Mouse (Mus musculus) adrenal gland (tissue): ENCODE measurements around the gene Olfr541.
"Not testable (repeated sequence)": the region's sequence is repeated elsewhere in the genome, so short reads cannot be mapped to it uniquely, and the experiment has no call there.

ENCODE experiments used
- intact Hi-C: fragments of 180-260 bp; cut with DNase I; formaldehyde crosslinking; loops from one replicate; pipeline ENCODE4 v1.15.1; 2025
- long read RNA-seq, 2 experiments: library from polyadenylated mRNA; unstranded; transcript quantifications; one replicate each; pipeline ENCODE4 v2.0.0; 2020; ENCODE audit warnings: borderline replicate concordance in 1 of 2; ENCODE audit not compliant: insufficient replicate concordance in 1 of 2

The Olfr541 gene
- long read RNA-seq, experiment 1: 0 reads
- long read RNA-seq, experiment 2: 0 reads

DNA sequence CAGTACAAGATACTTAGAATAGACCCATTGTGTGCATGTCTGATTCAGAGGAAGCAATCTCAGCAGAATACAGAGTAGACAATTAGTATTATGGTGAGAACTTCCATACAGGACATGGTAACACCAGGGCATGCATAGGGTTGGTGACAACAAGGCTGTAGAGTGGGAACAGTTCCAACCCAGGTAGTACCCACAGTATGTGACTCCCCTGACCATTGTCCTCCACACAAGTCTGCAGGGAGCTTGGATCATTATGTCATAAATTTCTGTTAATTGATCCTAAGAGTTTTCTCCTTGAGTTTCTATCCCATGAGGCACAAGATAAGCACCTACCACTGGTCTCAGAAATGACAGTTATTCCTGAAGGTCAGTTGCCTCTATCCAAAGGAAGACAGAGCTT lies at the start of gene Olfr541:
Olfr541 (plus strand) TSS at position 301 of the 400 bp plus-strand sequence.
- intact Hi-C loops: no loop called here

DNA sequence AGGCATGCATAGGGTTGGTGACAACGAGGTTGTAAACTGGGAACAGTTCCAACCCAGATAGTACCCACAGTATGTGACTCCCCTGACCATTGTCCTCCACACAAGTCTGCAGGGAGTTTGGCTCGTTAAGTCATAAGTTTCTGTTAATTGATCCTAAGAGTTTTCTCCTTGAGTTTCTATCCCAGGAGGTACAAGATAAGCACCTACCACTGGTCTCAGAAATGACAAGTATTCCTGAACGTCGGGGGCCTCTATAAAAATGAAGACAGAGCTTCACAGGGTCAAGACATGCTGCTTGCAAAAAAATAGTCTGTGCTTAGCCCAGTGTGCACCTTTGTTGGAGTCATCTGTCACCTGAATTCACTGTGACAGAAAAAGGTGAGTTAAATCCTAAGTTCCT lies 37.4 kb upstream of the Olfr541 start, which contains the start of gene Olfr539:
Olfr539 (plus strand) TSS at position 301 of the 400 bp plus-strand sequence.
- intact Hi-C loops: loop anchor here (5.0 kb wide), 1 partner anchor 33 kb away; no protein-coding TSS in a partner anchor

GRCm38 (mm10) chr7:140670693-140671092 lies 26.4 kb upstream of the Olfr541 start:
- intact Hi-C loops: not testable (repeated sequence)

DNA sequence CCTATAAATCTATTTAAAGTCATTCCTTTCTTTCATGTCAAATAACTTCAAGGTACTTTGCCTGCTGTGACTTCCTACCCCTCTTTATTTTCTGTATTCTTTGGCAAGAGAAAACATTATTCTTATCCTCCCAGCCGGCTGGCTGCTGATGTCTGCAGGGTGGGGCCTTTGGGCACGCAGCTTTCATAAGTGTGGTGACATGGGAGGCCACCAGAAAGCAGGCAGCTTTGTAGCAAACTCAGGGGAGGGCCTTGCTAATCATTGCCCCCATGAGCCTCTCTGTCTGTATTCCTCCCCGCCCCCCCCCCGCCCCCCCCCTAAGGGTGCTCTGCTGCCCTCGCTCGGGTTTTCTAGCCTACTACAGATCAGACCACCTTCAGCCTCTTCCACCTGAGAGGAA lies 21.2 kb upstream of the Olfr541 start:
- intact Hi-C loops: no loop called here

DNA sequence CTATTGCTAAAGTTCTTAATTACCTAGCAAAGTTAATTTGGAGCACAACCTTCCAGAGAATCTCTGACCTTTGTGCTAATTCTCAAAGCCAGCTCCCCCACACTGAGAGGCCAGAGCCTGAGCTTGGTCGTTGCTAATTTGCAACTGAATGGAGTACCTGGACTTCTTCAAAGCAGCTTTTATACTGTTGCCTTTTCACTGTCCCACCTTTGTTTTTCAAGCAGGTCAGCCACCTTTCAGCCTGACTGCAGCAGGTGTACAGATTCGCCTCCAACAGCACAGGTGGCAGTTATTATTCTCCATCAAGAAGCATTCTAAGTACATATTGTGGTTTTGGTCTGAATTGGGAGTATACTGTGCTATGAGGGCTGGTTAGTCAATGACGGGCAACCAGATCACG lies 17.5 kb upstream of the Olfr541 start:
- intact Hi-C loops: not testable (repeated sequence)

DNA sequence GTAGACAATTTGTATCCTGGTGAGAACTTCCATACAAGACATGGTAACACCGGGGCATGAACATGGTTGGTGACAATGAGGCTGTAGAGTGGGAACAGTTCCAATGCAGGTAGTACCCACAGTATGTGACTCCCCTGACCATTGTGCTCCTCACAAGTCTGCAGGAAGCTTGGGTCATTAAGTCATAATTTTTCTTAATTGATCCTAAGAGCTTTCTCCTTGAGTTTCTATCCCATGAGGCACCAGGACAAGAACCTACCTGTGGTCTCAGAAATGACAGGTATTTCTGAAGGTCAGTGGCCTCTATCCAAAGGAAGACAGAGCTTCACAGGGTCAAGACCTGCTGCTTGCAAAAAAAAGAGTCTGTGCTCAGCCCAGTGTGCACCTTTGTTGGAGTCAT lies 15.4 kb upstream of the Olfr541 start, which contains the start of gene Olfr45:
Olfr45 (plus strand) TSS at position 301 of the 400 bp plus-strand sequence.
- intact Hi-C loops: no loop called here

GRCm38 (mm10) chr7:140706348-140706747 lies 9.3 kb downstream of the Olfr541 start:
- intact Hi-C loops: no loop called here

GRCm38 (mm10) chr7:140707536-140708284 lies 10.6 kb downstream of the Olfr541 start:
- intact Hi-C loops: no loop called here

GRCm38 (mm10) chr7:140717155-140718055 lies 20.3 kb downstream of the Olfr541 start:
- intact Hi-C loops: no loop called here

DNA sequence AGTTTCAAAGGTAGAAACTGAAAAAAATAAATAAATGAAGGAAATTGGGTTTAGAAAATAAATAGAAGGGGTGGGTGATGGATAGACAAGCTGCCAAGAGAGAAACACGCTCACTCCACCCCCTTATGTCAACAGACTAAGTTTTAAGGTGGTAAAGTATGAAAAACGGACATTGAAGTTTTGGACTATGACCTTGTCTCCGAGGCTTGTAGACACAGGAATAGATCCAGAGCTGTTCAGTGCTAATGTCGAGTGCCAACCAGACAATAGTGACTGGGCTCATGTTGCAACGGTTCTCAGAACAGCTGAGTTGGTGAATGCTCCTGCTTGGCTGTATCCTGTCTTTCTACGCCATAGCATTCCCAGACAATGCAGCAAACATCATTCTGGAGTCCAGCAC lies 24.0 kb downstream of the Olfr541 start:
- intact Hi-C loops: no loop called here

GRCm38 (mm10) chr7:140725558-140725957 lies 28.5 kb downstream of the Olfr541 start:
- intact Hi-C loops: no loop called here

DNA sequence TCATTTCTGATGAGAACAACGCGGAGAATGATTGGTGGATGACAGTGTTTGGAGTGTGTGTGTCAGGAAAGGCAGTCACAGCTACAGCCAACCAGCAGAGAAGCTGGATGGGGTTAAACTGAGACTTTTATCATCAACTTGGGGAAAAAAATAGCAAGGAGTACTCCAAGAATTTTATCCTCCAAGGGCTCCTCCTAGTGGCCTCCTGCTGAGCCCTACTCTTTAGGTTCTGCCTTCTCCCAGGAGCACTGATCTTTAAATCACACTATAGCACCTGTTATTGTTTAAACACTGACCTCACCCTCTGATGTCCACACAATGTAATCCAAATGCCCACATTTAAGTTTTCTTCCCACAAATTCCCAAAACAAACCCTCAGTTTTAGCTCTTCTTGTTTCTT lies 36.1 kb downstream of the Olfr541 start:
- intact Hi-C loops: no loop called here

DNA sequence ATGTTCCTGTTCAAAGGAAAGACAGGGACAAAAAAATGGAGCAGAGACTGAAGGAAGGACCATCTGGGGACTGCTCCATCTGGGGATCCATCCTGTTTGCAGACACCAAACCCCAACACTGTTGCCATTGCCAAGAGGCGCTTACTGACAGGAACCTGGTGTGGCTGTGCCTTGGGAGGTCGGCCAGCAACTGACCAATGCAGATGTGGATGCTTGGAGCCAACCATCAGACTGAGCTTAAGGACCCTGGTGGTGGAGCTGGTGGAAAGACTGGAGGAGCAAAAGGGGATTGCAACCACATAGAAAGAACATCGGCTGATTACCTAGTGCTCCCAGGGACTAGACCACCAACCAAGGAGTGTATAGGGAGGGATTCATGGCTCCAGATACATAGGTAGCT lies 50.3 kb downstream of the Olfr541 start:
- intact Hi-C loops: no loop called here

GRCm38 (mm10) chr7:140748116-140748826 lies 51.2 kb downstream of the Olfr541 start:
- intact Hi-C loops: no loop called here

DNA sequence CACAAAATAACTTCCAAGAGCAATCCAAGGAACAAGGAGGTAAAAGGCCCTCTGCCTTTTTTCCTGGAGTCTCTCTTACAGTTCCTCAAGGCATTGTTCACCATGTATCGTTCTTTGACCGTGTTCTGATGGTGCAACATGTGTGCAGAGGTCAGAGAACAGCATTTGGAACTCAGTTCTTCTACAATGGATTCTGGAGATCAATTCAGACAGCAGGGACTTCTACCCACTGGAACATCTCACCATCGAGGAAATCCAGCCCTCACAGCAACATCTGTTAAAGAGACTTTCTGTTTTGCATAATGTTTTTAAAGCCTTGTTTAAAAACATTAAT lies 51.7 kb downstream of the Olfr541 start:
- intact Hi-C loops: no loop called here

DNA sequence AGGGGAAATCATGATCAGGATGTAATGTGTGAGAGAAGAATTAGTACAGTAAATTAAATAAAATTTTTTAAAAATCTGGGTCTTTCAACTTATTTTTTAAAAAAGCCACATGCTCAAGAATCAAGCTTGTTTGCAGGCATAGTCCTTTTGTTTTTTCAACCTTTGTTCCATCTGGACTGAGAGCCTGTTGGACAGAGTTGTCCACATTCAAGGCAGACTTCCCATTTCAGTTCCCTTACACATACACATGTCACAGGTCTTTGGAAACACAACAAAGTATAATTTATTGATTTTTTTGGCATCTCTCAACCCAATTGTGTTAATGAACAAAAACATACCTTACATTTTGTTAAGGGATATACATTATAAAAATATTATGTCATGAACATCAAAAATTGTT lies 57.5 kb downstream of the Olfr541 start:
- intact Hi-C loops: no loop called here
